Mouse (Mus musculus): ENCODE measurements around the gene Rreb1. TPM values are rescaled to one million over a fixed set of nuclear protein-coding genes. Genes with fewer than 3 reads are reported as not detected.

The Rreb1 gene
- total and polyA plus RNA-seq, 2 experiments, result 9.0 to 12.4 TPM

- TF ChIP-seq POLR2A (IDR thresholded peaks at IDR 0.05; ENCODE audit: extremely low read depth, insufficient read depth, low read length), result no peak
- no peak for TF ChIP-seq CTCF (IDR thresholded peaks at IDR 0.05; ENCODE audit: low read depth, low read length)
- H3K9ac ChIP-seq (ENCODE audit: low read depth, low read length), result no peak overlapping the region
- H3K79me2 ChIP-seq (ENCODE audit: control insufficient read depth, insufficient read depth, low read length), result no peaks in the 10 kb centered on the region
- no peaks in the 10 kb centered on the region for H3K36me3 ChIP-seq (ENCODE audit: control insufficient read depth, insufficient read depth, low read length)
- H3K4me3 ChIP-seq (ENCODE audit: insufficient read depth, low read depth, low read length), result no peak overlapping the region
- DNase-seq (ENCODE audit: extremely low read depth, low read depth, low spot score), result peak; percentile 19
- H3K27ac ChIP-seq (replicated peaks; ENCODE audit: insufficient read depth, low read depth, low read length), result no peak overlapping the region
- H3K4me1 ChIP-seq (ENCODE audit: control insufficient read depth, insufficient read depth, low read length), result peaks cover 7% of the 10 kb centered on the region
- no peaks in the 10 kb centered on the region for H3K27me3 ChIP-seq (ENCODE audit: control insufficient read depth, insufficient read depth, low read length)
Observed at GRCm38 (mm10) chr13:37776675-37777074, 1.5 kb upstream of the Rreb1 start.

GRCm38 (mm10) chr13:37777351-37778146 is 651 bp upstream of the Rreb1 start:
- Histone ChIP-seq H3K79me2 (ENCODE audit: control insufficient read depth, insufficient read depth, low read length) (no peaks in the 10 kb centered on the region), H3K9ac (ENCODE audit: low read depth, low read length) (peak overlapping the region; percentile 68), H3K27ac (replicated peaks; ENCODE audit: insufficient read depth, low read depth, low read length) (no peak overlapping the region), H3K36me3 (ENCODE audit: control insufficient read depth, insufficient read depth, low read length) (no peaks in the 10 kb centered on the region), H3K4me1 (ENCODE audit: control insufficient read depth, insufficient read depth, low read length) (peaks cover 7% of the 10 kb centered on the region), H3K27me3 (ENCODE audit: control insufficient read depth, insufficient read depth, low read length) (no peaks in the 10 kb centered on the region), H3K4me3 (ENCODE audit: insufficient read depth, low read depth, low read length) (peak overlapping the region; percentile 74; the same call in 1 of the 2 replicates)
- no peak for TF ChIP-seq CTCF (IDR thresholded peaks at IDR 0.05; ENCODE audit: low read depth, low read length)
- TF ChIP-seq POLR2A (IDR thresholded peaks at IDR 0.05; ENCODE audit: extremely low read depth, insufficient read depth, low read length), result no peak
- DNase-seq (ENCODE audit: extremely low read depth, low read depth, low spot score), result no peak
- WGBS, result 44% methylated on average over 25 of the region's 25 CpGs

- H3K27ac ChIP-seq (replicated peaks; ENCODE audit: insufficient read depth, low read depth, low read length), result peak overlapping the region; percentile 10; the same call in 1 of the 2 replicates
- peak overlapping the region; percentile 74 for H3K4me3 ChIP-seq (ENCODE audit: insufficient read depth, low read depth, low read length)
- peak overlapping the region; percentile 68 for H3K9ac ChIP-seq (ENCODE audit: low read depth, low read length)
- H3K79me2 ChIP-seq (ENCODE audit: control insufficient read depth, insufficient read depth, low read length), result no peaks in the 10 kb centered on the region
- TF ChIP-seq POLR2A (IDR thresholded peaks at IDR 0.05; ENCODE audit: extremely low read depth, insufficient read depth, low read length), result no peak
- TF ChIP-seq CTCF (IDR thresholded peaks at IDR 0.05; ENCODE audit: low read depth, low read length), result no peak
- peaks cover 7% of the 10 kb centered on the region for H3K4me1 ChIP-seq (ENCODE audit: control insufficient read depth, insufficient read depth, low read length)
- no peak for DNase-seq (ENCODE audit: extremely low read depth, low read depth, low spot score)
- no peaks in the 10 kb centered on the region for H3K27me3 ChIP-seq (ENCODE audit: control insufficient read depth, insufficient read depth, low read length)
- 2% methylated on average over 33 of the region's 33 CpGs for WGBS
- no peaks in the 10 kb centered on the region for H3K36me3 ChIP-seq (ENCODE audit: control insufficient read depth, insufficient read depth, low read length)
Observed at GRCm38 (mm10) chr13:37778594-37779231, 513 bp downstream of the Rreb1 start.

GRCm38 (mm10) chr13:37779251-37779667 is 1.1 kb downstream of the Rreb1 start:
- peak; percentile 17 for DNase-seq (ENCODE audit: extremely low read depth, low read depth, low spot score)
- Histone ChIP-seq H3K4me3 (ENCODE audit: insufficient read depth, low read depth, low read length) (no peak overlapping the region), H3K9ac (ENCODE audit: low read depth, low read length) (no peak overlapping the region; the same call in 1 of the 2 replicates), H3K27me3 (ENCODE audit: control insufficient read depth, insufficient read depth, low read length) (no peaks in the 10 kb centered on the region), H3K36me3 (ENCODE audit: control insufficient read depth, insufficient read depth, low read length) (no peaks in the 10 kb centered on the region), H3K27ac (replicated peaks; ENCODE audit: insufficient read depth, low read depth, low read length) (peak overlapping the region; percentile 10; the same call in 1 of the 2 replicates), H3K4me1 (ENCODE audit: control insufficient read depth, insufficient read depth, low read length) (peaks cover 7% of the 10 kb centered on the region), H3K79me2 (ENCODE audit: control insufficient read depth, insufficient read depth, low read length) (no peaks in the 10 kb centered on the region)
- TF ChIP-seq CTCF (IDR thresholded peaks at IDR 0.05; ENCODE audit: low read depth, low read length), result no peak
- TF ChIP-seq POLR2A (IDR thresholded peaks at IDR 0.05; ENCODE audit: extremely low read depth, insufficient read depth, low read length), result no peak
- WGBS, result 38% methylated on average over 9 of the region's 9 CpGs

- no peak overlapping the region for H3K4me3 ChIP-seq (ENCODE audit: insufficient read depth, low read depth, low read length)
- peaks cover 7% of the 10 kb centered on the region for H3K4me1 ChIP-seq (ENCODE audit: control insufficient read depth, insufficient read depth, low read length)
- H3K27me3 ChIP-seq (ENCODE audit: control insufficient read depth, insufficient read depth, low read length), result no peaks in the 10 kb centered on the region
- no peaks in the 10 kb centered on the region for H3K79me2 ChIP-seq (ENCODE audit: control insufficient read depth, insufficient read depth, low read length)
- H3K36me3 ChIP-seq (ENCODE audit: control insufficient read depth, insufficient read depth, low read length), result no peaks in the 10 kb centered on the region
- DNase-seq (ENCODE audit: extremely low read depth, low read depth, low spot score), result no peak
- H3K9ac ChIP-seq (ENCODE audit: low read depth, low read length), result no peak overlapping the region
- 90% methylated on average over 2 of the region's 2 CpGs for whole genome bisulfite sequencing
- no peak for TF ChIP-seq POLR2A (IDR thresholded peaks at IDR 0.05; ENCODE audit: extremely low read depth, insufficient read depth, low read length)
- no peak for TF ChIP-seq CTCF (IDR thresholded peaks at IDR 0.05; ENCODE audit: low read depth, low read length)
- no peak overlapping the region for H3K27ac ChIP-seq (replicated peaks; ENCODE audit: insufficient read depth, low read depth, low read length)
Observed at GRCm38 (mm10) chr13:37781557-37781956, 3.4 kb downstream of the Rreb1 start.

Data from liver, adult 2 months (tissue).